Mouse (Mus musculus): Measurements from ENCODE around the gene Kcnj6. TPM values are rescaled to one million over a fixed set of nuclear protein-coding genes. Genes with fewer than 3 reads are reported as not detected.

Gene Kcnj6
- polyA plus RNA-seq, 2 experiments: 0.03 TPM; not detected in 1

DNA sequence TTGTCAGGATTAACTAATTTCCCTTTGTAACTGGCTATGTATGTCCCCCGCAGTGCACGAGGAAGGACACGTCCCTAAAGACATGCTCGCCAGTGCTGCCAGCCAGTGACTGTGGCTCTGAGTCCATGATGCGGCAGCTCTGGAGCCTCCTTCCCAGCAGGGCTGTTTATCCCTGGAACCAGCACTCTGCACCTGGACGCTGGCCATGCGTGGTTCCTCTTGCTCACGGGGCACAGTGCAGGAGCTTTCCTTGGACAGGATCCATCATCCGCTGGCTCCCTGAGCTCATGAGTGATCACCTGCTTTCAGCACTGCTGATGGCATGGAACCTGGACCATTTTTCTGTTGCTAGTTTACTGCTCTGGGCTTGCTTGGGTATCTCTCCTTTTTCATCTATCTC is 10.8 kb downstream of the Kcnj6 start:
- DNase-seq (ENCODE audit: low spot score): no peak
- no peak for ATAC-seq (ENCODE audit: low FRiP score, low read depth)
- Histone ChIP-seq H3K36me3 (ENCODE audit: control insufficient read depth, insufficient read depth, low read length) (no peaks in the 10 kb centered on the region), H3K27ac (replicated peaks; ENCODE audit: low read depth, low read length) (no peak overlapping the region), H3K9ac (ENCODE audit: low read depth, low read length, severe bottlenecking) (no peak overlapping the region), H3K27me3 (ENCODE audit: control insufficient read depth, insufficient read depth, low read length) (no peaks in the 10 kb centered on the region), H3K9me3 (ENCODE audit: control insufficient read depth, low read length) (no peaks in the 10 kb centered on the region), H3K4me1 (ENCODE audit: control insufficient read depth, insufficient read depth, low read length) (no peaks in the 10 kb centered on the region), H3K4me3 (replicated peaks; ENCODE audit: low read length) (no peak overlapping the region), H3K4me2 (replicated peaks; ENCODE audit: low read depth, low read length, severe bottlenecking) (no peak overlapping the region)
- TF ChIP-seq POLR2A (IDR thresholded peaks at IDR 0.05; ENCODE audit: borderline replicate concordance, extremely low read depth, insufficient read depth, insufficient read length): no peak
- WGBS: 75% methylated on average over 9 of the region's 9 CpGs

DNA sequence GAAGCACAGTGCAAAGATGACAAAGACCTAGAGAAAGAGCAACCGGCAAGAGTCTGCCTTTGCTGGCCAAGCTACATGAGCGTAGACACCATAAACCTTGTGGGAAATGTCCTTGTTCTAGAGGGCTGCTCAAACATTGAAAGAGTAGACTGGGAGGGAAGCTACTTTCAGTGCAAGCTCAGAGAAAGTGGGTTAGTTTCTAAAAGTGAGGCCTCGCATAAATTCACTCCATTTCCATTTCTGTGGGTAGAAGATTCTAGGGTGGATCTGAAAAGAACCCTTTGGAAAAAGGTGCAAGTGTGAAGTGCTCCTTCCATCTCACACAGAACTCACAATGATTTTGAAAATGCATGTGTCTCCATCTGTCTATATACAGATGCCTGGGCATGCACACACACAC is 13.2 kb downstream of the Kcnj6 start:
- H3K27me3 ChIP-seq (ENCODE audit: control insufficient read depth, insufficient read depth, low read length): no peaks in the 10 kb centered on the region
- 91% methylated on average over 3 of the region's 3 CpGs for WGBS
- H3K4me3 ChIP-seq (replicated peaks; ENCODE audit: low read length): no peak overlapping the region
- H3K9ac ChIP-seq (ENCODE audit: low read depth, low read length, severe bottlenecking): no peak overlapping the region
- H3K4me2 ChIP-seq (replicated peaks; ENCODE audit: low read depth, low read length, severe bottlenecking): no peak overlapping the region
- ATAC-seq (ENCODE audit: low FRiP score, low read depth): no peak
- TF ChIP-seq POLR2A (IDR thresholded peaks at IDR 0.05; ENCODE audit: borderline replicate concordance, extremely low read depth, insufficient read depth, insufficient read length): no peak
- H3K36me3 ChIP-seq (ENCODE audit: control insufficient read depth, insufficient read depth, low read length): no peaks in the 10 kb centered on the region
- H3K4me1 ChIP-seq (ENCODE audit: control insufficient read depth, insufficient read depth, low read length): no peaks in the 10 kb centered on the region
- no peak for DNase-seq (ENCODE audit: low spot score)
- H3K9me3 ChIP-seq (ENCODE audit: control insufficient read depth, low read length): no peaks in the 10 kb centered on the region
- H3K27ac ChIP-seq (replicated peaks; ENCODE audit: low read depth, low read length): no peak overlapping the region

DNA sequence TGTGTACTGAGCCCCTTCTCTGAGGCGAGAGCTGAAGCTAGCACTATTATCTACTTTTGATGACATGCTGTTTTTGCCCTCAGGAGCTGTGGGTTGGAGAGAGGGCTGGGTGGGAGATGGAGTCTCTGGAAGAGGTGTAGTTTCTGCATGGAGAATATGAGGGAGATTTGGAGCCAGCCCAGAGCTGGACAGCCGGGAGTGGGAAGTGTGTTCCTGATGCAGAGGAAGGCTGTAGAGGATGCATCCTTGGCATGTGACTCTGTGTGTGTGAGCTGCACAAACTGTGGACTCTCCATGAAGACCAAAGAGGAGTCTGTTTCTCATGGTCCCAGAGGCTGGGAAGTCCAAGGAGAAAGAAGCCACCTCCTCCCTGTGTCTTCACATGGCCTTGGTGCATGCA is 17.1 kb downstream of the Kcnj6 start:
- no peaks in the 10 kb centered on the region for H3K27me3 ChIP-seq (ENCODE audit: control insufficient read depth, insufficient read depth, low read length)
- H3K9ac ChIP-seq (ENCODE audit: low read depth, low read length, severe bottlenecking): no peak overlapping the region
- no peak overlapping the region for H3K27ac ChIP-seq (replicated peaks; ENCODE audit: low read depth, low read length)
- no peak overlapping the region for H3K4me3 ChIP-seq (replicated peaks; ENCODE audit: low read length)
- WGBS: 89% methylated on average over 2 of the region's 2 CpGs
- no peaks in the 10 kb centered on the region for H3K36me3 ChIP-seq (ENCODE audit: control insufficient read depth, insufficient read depth, low read length)
- H3K4me1 ChIP-seq (ENCODE audit: control insufficient read depth, insufficient read depth, low read length): no peaks in the 10 kb centered on the region
- no peak overlapping the region for H3K4me2 ChIP-seq (replicated peaks; ENCODE audit: low read depth, low read length, severe bottlenecking)
- ATAC-seq (ENCODE audit: low FRiP score, low read depth) (no peak), DNase-seq (ENCODE audit: low spot score) (no peak)
- TF ChIP-seq POLR2A (IDR thresholded peaks at IDR 0.05; ENCODE audit: borderline replicate concordance, extremely low read depth, insufficient read depth, insufficient read length): no peak
- no peaks in the 10 kb centered on the region for H3K9me3 ChIP-seq (ENCODE audit: control insufficient read depth, low read length)

DNA sequence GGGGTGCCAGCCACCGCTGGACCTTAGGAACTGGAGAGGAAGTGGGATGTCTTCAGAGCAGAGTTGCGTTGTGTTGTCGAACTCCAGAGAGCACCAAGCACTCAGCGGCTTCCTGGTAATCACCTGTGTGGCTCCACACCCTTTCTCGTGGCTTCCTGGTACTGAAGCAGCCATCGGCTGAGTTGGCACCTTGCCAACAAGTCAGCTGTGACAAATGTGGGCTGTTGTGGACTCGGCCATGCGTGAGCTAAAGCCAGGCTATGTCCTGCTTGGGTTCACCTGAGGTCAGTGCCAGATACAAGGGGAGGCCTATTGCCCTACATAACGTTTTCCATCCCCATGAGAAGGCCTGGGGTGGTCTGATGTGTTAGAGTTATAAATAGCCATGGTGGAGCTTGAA is 18.0 kb downstream of the Kcnj6 start:
- no peak for DNase-seq (ENCODE audit: low spot score)
- no peak for TF ChIP-seq POLR2A (IDR thresholded peaks at IDR 0.05; ENCODE audit: borderline replicate concordance, extremely low read depth, insufficient read depth, insufficient read length)
- no peaks in the 10 kb centered on the region for H3K36me3 ChIP-seq (ENCODE audit: control insufficient read depth, insufficient read depth, low read length)
- no peak overlapping the region for H3K27ac ChIP-seq (replicated peaks; ENCODE audit: low read depth, low read length)
- no peaks in the 10 kb centered on the region for H3K4me1 ChIP-seq (ENCODE audit: control insufficient read depth, insufficient read depth, low read length)
- no peak for ATAC-seq (ENCODE audit: low FRiP score, low read depth)
- H3K4me2 ChIP-seq (replicated peaks; ENCODE audit: low read depth, low read length, severe bottlenecking): no peak overlapping the region
- H3K9ac ChIP-seq (ENCODE audit: low read depth, low read length, severe bottlenecking): no peak overlapping the region
- H3K27me3 ChIP-seq (ENCODE audit: control insufficient read depth, insufficient read depth, low read length): no peaks in the 10 kb centered on the region
- H3K4me3 ChIP-seq (replicated peaks; ENCODE audit: low read length): no peak overlapping the region
- no peaks in the 10 kb centered on the region for H3K9me3 ChIP-seq (ENCODE audit: control insufficient read depth, low read length)
- WGBS: 70% methylated on average over 9 of the region's 9 CpGs

GRCm38 (mm10) chr16:94972080-94972855 is 25.2 kb downstream of the Kcnj6 start:
- no peak for ATAC-seq (ENCODE audit: low FRiP score, low read depth)
- DNase-seq (ENCODE audit: low spot score): peak; percentile 65
- H3K27ac ChIP-seq (replicated peaks; ENCODE audit: low read depth, low read length): no peak overlapping the region
- H3K9ac ChIP-seq (ENCODE audit: low read depth, low read length, severe bottlenecking): no peak overlapping the region
- H3K4me3 ChIP-seq (replicated peaks; ENCODE audit: low read length): no peak overlapping the region
- no peak overlapping the region for H3K4me2 ChIP-seq (replicated peaks; ENCODE audit: low read depth, low read length, severe bottlenecking)
- no peaks in the 10 kb centered on the region for H3K4me1 ChIP-seq (ENCODE audit: control insufficient read depth, insufficient read depth, low read length)
- no peaks in the 10 kb centered on the region for H3K36me3 ChIP-seq (ENCODE audit: control insufficient read depth, insufficient read depth, low read length)
- WGBS: 40% methylated on average over 14 of the region's 14 CpGs
- H3K9me3 ChIP-seq (ENCODE audit: control insufficient read depth, low read length): no peaks in the 10 kb centered on the region
- TF ChIP-seq POLR2A (IDR thresholded peaks at IDR 0.05; ENCODE audit: borderline replicate concordance, extremely low read depth, insufficient read depth, insufficient read length): no peak
- no peaks in the 10 kb centered on the region for H3K27me3 ChIP-seq (ENCODE audit: control insufficient read depth, insufficient read depth, low read length)
